Mouse (Mus musculus): ENCODE measurements around the gene Toporsl. TPM values are rescaled to one million over a fixed set of nuclear protein-coding genes. Genes with fewer than 3 reads are reported as not detected.

Gene Toporsl
- not detected in 2 replicates for polyA plus RNA-seq (2015; fragmentation: Nextera tagmentation; extraction: Ambion mirVana)

DNA sequence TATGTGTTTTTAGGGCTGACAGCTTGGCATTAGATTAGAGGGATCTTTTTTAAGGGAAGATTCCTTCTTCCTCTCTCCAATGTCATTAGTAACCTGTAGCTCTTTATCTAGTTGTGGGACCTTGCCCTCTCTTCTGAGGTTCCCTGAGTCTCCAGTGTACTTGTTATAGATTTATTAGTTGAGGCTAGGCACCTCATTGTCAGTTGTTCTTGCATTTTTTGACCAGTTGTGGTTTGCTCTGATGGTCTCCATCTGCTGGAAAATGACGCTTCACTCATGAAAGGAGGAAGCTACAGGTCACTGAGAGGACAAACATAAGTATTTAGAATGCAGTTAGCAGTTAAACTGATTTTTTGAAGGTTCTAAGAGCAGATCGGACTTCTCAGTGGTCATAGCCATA lies at the start of gene Toporsl:
Gene Toporsl, plus strand, starts transcription at position 348 of the 400 bp plus-strand sequence.
- no peak within 1 kb of the TSS for H3K27ac ChIP-seq (ENCODE audit: low read length)
- H3K4me3 ChIP-seq (ENCODE audit: low read length): no peak within 1 kb of the TSS
- no peak for ATAC-seq
- H3K9me3 ChIP-seq (ENCODE audit: control insufficient read depth, low read length): no peaks in the 10 kb centered on the region
- H3K27me3 ChIP-seq (replicated peaks; ENCODE audit: control insufficient read depth, insufficient read depth, low read length): no peaks in the 10 kb centered on the region
- H3K4me2 ChIP-seq (ENCODE audit: low read depth, low read length): no peak within 1 kb of the TSS
- H3K36me3 ChIP-seq (ENCODE audit: control insufficient read depth, insufficient read depth, low read length): no peaks in the 10 kb centered on the region
- H3K4me1 ChIP-seq (ENCODE audit: control insufficient read depth, insufficient read depth, low read length): no peaks in the 10 kb centered on the region
- H3K9ac ChIP-seq (ENCODE audit: low read depth, low read length): no peak within 1 kb of the TSS
- WGBS: 55% methylated on average over 2 of the region's 2 CpGs

DNA sequence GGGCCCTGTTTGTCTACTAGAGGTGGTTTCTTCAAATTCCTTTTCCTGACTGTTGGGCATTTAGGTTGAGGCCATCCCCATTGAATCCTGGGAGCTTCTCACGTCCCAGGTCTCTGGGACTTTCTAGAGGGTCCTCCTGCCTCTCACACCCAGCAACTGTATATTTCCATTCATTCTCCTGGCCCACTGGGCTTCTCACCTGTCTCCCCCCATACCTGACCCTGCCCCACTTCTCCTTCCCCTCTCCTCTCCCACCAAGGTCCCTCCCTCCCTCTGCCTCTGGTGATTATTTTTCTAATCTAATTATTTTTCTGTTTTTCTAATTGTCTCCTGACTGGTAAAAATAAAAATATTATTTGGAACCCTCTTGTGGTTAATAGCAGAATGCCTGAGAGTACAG lies 38.4 kb upstream of the Toporsl start:
- no peak for ATAC-seq

GRCm38 (mm10) chr4:52558080-52558479 lies 38.0 kb upstream of the Toporsl start:
- ATAC-seq: no peak
- Histone ChIP-seq H3K9me3 (ENCODE audit: control insufficient read depth, low read length) (no peaks in the 10 kb centered on the region), H3K4me2 (ENCODE audit: low read depth, low read length) (no peak overlapping the region), H3K9ac (ENCODE audit: low read depth, low read length) (no peak overlapping the region), H3K4me1 (ENCODE audit: control insufficient read depth, insufficient read depth, low read length) (no peaks in the 10 kb centered on the region), H3K27ac (ENCODE audit: low read length) (no peak overlapping the region), H3K27me3 (replicated peaks; ENCODE audit: control insufficient read depth, insufficient read depth, low read length) (no peaks in the 10 kb centered on the region), H3K36me3 (ENCODE audit: control insufficient read depth, insufficient read depth, low read length) (no peaks in the 10 kb centered on the region), H3K4me3 (ENCODE audit: low read length) (no peak overlapping the region)
- 56% methylated on average over 1 of the region's 1 CpGs for WGBS

More for the DNA sequence above, 38.4 kb upstream of the Toporsl start:
- no peak overlapping the region for H3K9ac ChIP-seq (ENCODE audit: low read depth, low read length)
- 73% methylated on average over 1 of the region's 1 CpGs for WGBS
- no peak overlapping the region for H3K27ac ChIP-seq (ENCODE audit: low read length)
- H3K4me1 ChIP-seq (ENCODE audit: control insufficient read depth, insufficient read depth, low read length): no peaks in the 10 kb centered on the region
- no peak overlapping the region for H3K4me2 ChIP-seq (ENCODE audit: low read depth, low read length)
- H3K9me3 ChIP-seq (ENCODE audit: control insufficient read depth, low read length): no peaks in the 10 kb centered on the region
- no peaks in the 10 kb centered on the region for H3K36me3 ChIP-seq (ENCODE audit: control insufficient read depth, insufficient read depth, low read length)
- H3K27me3 ChIP-seq (replicated peaks; ENCODE audit: control insufficient read depth, insufficient read depth, low read length): no peaks in the 10 kb centered on the region
- H3K4me3 ChIP-seq (ENCODE audit: low read length): no peak overlapping the region

DNA sequence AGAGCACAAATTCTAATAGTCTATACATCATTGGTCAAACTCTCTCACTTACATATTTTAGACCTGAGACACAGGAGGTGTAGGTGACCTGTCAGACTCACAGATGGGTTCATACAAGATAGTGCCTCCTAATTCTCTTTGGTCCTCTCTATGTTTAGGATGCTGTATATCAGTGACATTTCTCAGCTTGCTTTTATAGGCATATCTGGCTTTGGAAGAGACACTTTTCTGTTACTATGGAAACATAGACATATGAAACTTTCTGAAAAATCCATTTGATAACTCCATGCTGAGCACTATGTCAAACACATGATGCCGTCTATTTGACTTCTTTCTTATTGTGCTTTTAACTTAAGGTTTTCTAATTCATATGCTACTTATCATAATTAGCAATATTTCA lies 32.2 kb upstream of the Toporsl start:
- Histone ChIP-seq H3K27ac (ENCODE audit: low read length) (no peak overlapping the region), H3K4me1 (ENCODE audit: control insufficient read depth, insufficient read depth, low read length) (no peaks in the 10 kb centered on the region), H3K4me3 (ENCODE audit: low read length) (no peak overlapping the region), H3K9ac (ENCODE audit: low read depth, low read length) (no peak overlapping the region), H3K9me3 (ENCODE audit: control insufficient read depth, low read length) (no peaks in the 10 kb centered on the region), H3K36me3 (ENCODE audit: control insufficient read depth, insufficient read depth, low read length) (no peaks in the 10 kb centered on the region), H3K4me2 (ENCODE audit: low read depth, low read length) (no peak overlapping the region), H3K27me3 (replicated peaks; ENCODE audit: control insufficient read depth, insufficient read depth, low read length) (no peaks in the 10 kb centered on the region)
- no peak for ATAC-seq
- 90% methylated on average over 1 of the region's 1 CpGs for WGBS

DNA sequence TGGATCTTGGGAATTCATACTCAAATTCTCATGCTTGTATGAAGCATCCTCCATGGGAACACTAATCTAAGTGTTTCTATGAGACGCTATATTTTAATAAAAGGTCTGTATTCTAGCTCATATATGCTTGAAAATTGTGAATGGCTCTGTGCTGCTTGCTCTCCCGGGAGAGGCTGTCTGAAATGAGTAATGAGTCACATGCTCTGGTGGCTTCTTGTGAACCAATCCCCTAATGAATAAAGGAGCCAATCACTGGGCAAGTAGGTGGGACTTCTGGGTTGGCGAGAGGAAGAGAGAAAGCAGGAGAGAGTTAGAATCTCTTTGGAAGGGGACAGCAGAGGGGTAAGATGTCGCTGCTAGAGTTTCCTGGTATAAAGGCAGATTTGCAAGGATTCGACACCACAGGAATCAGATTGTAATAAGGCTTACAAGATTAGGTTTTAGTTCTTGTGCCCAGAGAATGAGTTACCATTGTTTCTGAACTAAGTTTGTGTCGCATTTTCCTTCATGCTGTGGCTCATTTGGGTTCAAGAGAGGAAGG lies 9.8 kb upstream of the Toporsl start:
- H3K4me2 ChIP-seq (ENCODE audit: low read depth, low read length): no peak overlapping the region
- H3K9ac ChIP-seq (ENCODE audit: low read depth, low read length): no peak overlapping the region
- no peak overlapping the region for H3K27ac ChIP-seq (ENCODE audit: low read length)
- no peaks in the 10 kb centered on the region for H3K4me1 ChIP-seq (ENCODE audit: control insufficient read depth, insufficient read depth, low read length)
- no peak overlapping the region for H3K4me3 ChIP-seq (ENCODE audit: low read length)
- H3K27me3 ChIP-seq (replicated peaks; ENCODE audit: control insufficient read depth, insufficient read depth, low read length): no peaks in the 10 kb centered on the region
- H3K9me3 ChIP-seq (ENCODE audit: control insufficient read depth, low read length): no peaks in the 10 kb centered on the region
- 72% methylated on average over 6 of the region's 6 CpGs for WGBS
- ATAC-seq: no peak
- H3K36me3 ChIP-seq (ENCODE audit: control insufficient read depth, insufficient read depth, low read length): no peaks in the 10 kb centered on the region

DNA sequence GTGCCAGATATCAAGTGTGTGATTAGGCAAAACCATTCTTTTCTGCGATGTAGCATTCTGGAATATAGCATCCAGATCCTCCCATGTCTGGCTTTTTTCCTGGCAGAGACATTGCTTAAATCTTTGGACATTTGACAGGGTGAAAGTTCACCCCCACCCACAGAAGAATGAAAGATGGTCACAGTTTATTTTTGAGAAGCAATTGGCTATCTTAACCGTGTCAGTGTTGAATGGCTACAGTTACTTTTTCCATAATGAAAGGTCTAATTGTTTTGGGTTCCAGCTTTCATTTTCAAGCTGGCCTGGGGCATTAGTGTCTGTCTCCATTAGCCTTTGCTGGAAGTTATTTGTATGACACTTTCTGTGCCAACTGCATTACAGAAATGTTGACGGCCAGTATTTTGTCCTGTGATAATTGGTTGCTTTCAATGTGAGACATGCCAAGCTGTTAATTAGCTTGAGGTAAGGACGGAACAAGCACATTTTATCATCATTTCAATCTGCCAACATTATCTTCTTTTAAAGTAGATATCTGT lies 2.2 kb upstream of the Toporsl start:
- H3K36me3 ChIP-seq (ENCODE audit: control insufficient read depth, insufficient read depth, low read length): no peaks in the 10 kb centered on the region
- 72% methylated on average over 4 of the region's 4 CpGs for WGBS
- H3K27me3 ChIP-seq (replicated peaks; ENCODE audit: control insufficient read depth, insufficient read depth, low read length): no peaks in the 10 kb centered on the region
- no peak overlapping the region for H3K9ac ChIP-seq (ENCODE audit: low read depth, low read length)
- no peak overlapping the region for H3K4me3 ChIP-seq (ENCODE audit: low read length)
- no peak overlapping the region for H3K4me2 ChIP-seq (ENCODE audit: low read depth, low read length)
- ATAC-seq: no peak
- no peaks in the 10 kb centered on the region for H3K4me1 ChIP-seq (ENCODE audit: control insufficient read depth, insufficient read depth, low read length)
- H3K27ac ChIP-seq (ENCODE audit: low read length): no peak overlapping the region
- H3K9me3 ChIP-seq (ENCODE audit: control insufficient read depth, low read length): no peaks in the 10 kb centered on the region

GRCm38 (mm10) chr4:52594632-52595031 lies 1.4 kb upstream of the Toporsl start:
- H3K4me3 ChIP-seq (ENCODE audit: low read length): no peak overlapping the region
- H3K9me3 ChIP-seq (ENCODE audit: control insufficient read depth, low read length): no peaks in the 10 kb centered on the region
- no peak overlapping the region for H3K9ac ChIP-seq (ENCODE audit: low read depth, low read length)
- WGBS: 90% methylated on average over 13 of the region's 13 CpGs
- H3K27ac ChIP-seq (ENCODE audit: low read length): no peak overlapping the region
- H3K36me3 ChIP-seq (ENCODE audit: control insufficient read depth, insufficient read depth, low read length): no peaks in the 10 kb centered on the region
- no peaks in the 10 kb centered on the region for H3K27me3 ChIP-seq (replicated peaks; ENCODE audit: control insufficient read depth, insufficient read depth, low read length)
- no peak for ATAC-seq
- no peaks in the 10 kb centered on the region for H3K4me1 ChIP-seq (ENCODE audit: control insufficient read depth, insufficient read depth, low read length)
- no peak overlapping the region for H3K4me2 ChIP-seq (ENCODE audit: low read depth, low read length)

- Histone ChIP-seq H3K9ac (ENCODE audit: low read depth, low read length) (no peak overlapping the region), H3K27me3 (replicated peaks; ENCODE audit: control insufficient read depth, insufficient read depth, low read length) (no peaks in the 10 kb centered on the region), H3K4me1 (ENCODE audit: control insufficient read depth, insufficient read depth, low read length) (no peaks in the 10 kb centered on the region), H3K4me3 (ENCODE audit: low read length) (no peak overlapping the region), H3K27ac (ENCODE audit: low read length) (no peak overlapping the region), H3K9me3 (ENCODE audit: control insufficient read depth, low read length) (no peaks in the 10 kb centered on the region), H3K4me2 (ENCODE audit: low read depth, low read length) (no peak overlapping the region), H3K36me3 (ENCODE audit: control insufficient read depth, insufficient read depth, low read length) (no peaks in the 10 kb centered on the region)
- ATAC-seq: no peak
- WGBS: 67% methylated on average over 7 of the region's 7 CpGs
Observed at GRCm38 (mm10) chr4:52598180-52598881, 2.3 kb downstream of the Toporsl start.

- H3K4me2 ChIP-seq (ENCODE audit: low read depth, low read length): no peak overlapping the region
- no peaks in the 10 kb centered on the region for H3K4me1 ChIP-seq (ENCODE audit: control insufficient read depth, insufficient read depth, low read length)
- ATAC-seq: no peak
- no peaks in the 10 kb centered on the region for H3K9me3 ChIP-seq (ENCODE audit: control insufficient read depth, low read length)
- no peak overlapping the region for H3K27ac ChIP-seq (ENCODE audit: low read length)
- H3K9ac ChIP-seq (ENCODE audit: low read depth, low read length): no peak overlapping the region
- H3K27me3 ChIP-seq (replicated peaks; ENCODE audit: control insufficient read depth, insufficient read depth, low read length): no peaks in the 10 kb centered on the region
- no peak overlapping the region for H3K4me3 ChIP-seq (ENCODE audit: low read length)
- H3K36me3 ChIP-seq (ENCODE audit: control insufficient read depth, insufficient read depth, low read length): no peaks in the 10 kb centered on the region
- 38% methylated on average over 3 of the region's 3 CpGs for WGBS
Observed at GRCm38 (mm10) chr4:52606923-52607322, 10.8 kb downstream of the Toporsl start.
